Mouse (Mus musculus): ENCODE results near the gene Ankrd28.

The Ankrd28 gene

DNA sequence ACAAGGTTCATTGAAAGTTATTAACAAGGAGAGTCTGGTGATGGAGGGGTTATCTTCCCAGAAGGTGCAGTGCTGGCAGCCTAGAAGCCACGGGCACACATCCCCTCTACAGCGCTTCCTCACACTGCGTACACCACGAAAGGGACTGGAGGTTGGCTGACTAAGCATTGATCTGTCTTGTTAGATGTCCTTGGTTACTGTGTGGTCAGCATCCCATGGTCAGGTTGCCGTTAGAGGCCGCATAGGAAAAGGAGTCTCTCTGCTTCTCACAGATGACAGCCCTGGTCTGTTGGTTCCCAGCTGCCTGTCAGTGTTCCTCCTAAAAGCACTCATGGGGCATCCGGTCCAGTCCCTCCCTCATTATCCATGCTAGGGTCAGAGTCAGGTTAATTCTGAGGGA, 179.2 kb downstream of the Ankrd28 start:
- DNase-seq (ENCODE audit: extremely low read depth, low read depth) = no peak

DNA sequence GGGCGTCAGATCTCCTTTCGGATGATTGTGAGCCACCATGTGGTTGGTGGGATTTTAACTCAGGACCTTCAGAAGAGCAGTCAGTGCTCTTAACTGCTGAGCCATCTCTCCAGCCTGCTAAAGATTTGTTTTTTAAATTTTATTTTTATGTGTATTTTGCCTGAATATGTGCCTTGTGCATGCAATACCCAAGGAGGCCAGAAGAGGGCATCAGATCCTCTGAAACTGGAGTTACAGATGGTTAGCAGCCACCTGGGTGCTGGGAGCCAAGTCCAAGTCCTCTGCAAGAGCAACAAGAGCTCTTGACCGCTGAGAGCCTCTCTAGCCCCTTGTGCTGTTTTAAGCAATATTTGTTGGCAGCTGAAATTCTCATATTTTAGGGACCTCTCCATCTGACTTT, 180.1 kb downstream of the Ankrd28 start:
- no peak for DNase-seq (ENCODE audit: extremely low read depth, low read depth)

Data from MEL-GATA-1-ER (cell line).